Mouse (Mus musculus): ENCODE results near the gene Fcer1g.
A peak's percentile ranks its signal among the peaks of the same experiment; 100 is the strongest.

The Fcer1g gene

GRCm38 (mm10) chr1:171234126-171234525 is at the start of gene Fcer1g:
TSS of gene Fcer1g (minus strand) at chr1:171234365.
- no peak for DNase-seq (ENCODE audit: low read depth)

- no peak for DNase-seq (ENCODE audit: low read depth)
These were observed 49.3 kb upstream of the Fcer1g start for GRCm38 (mm10) chr1:171283188-171284160.

GRCm38 (mm10) chr1:171282086-171282805 is 48.1 kb upstream of the Fcer1g start:
- no peak for DNase-seq (ENCODE audit: low read depth)

GRCm38 (mm10) chr1:171281528-171281923 is 47.4 kb upstream of the Fcer1g start:
- DNase-seq (ENCODE audit: low read depth), result peak; percentile 90

- DNase-seq (ENCODE audit: low read depth), result peak; percentile 97
These were observed 46.9 kb upstream of the Fcer1g start, which contains the start of gene Ppox for GRCm38 (mm10) chr1:171280916-171281527. TSS of gene Ppox (minus strand) at chr1:171281186.

GRCm38 (mm10) chr1:171280250-171280915 is 46.2 kb upstream of the Fcer1g start:
- DNase-seq (ENCODE audit: low read depth), result no peak

- no peak for DNase-seq (ENCODE audit: low read depth)
These were observed 45.6 kb upstream of the Fcer1g start for GRCm38 (mm10) chr1:171279721-171280120.

GRCm38 (mm10) chr1:171279012-171279705 is 45.0 kb upstream of the Fcer1g start:
- DNase-seq (ENCODE audit: low read depth), result no peak

GRCm38 (mm10) chr1:171278436-171278835 is 44.3 kb upstream of the Fcer1g start:
- no peak for DNase-seq (ENCODE audit: low read depth)

- no peak for DNase-seq (ENCODE audit: low read depth)
These were observed 43.6 kb upstream of the Fcer1g start for GRCm38 (mm10) chr1:171277736-171278135.

- DNase-seq (ENCODE audit: low read depth), result no peak
These were observed 42.1 kb upstream of the Fcer1g start for GRCm38 (mm10) chr1:171276110-171276748.

GRCm38 (mm10) chr1:171275144-171275734 is 41.1 kb upstream of the Fcer1g start:
- no peak for DNase-seq (ENCODE audit: low read depth)

- no peak for DNase-seq (ENCODE audit: low read depth)
These were observed 40.0 kb upstream of the Fcer1g start for GRCm38 (mm10) chr1:171274171-171274570.

GRCm38 (mm10) chr1:171272086-171272485 is 37.9 kb upstream of the Fcer1g start:
- no peak for DNase-seq (ENCODE audit: low read depth)

GRCm38 (mm10) chr1:171271622-171272021 is 37.5 kb upstream of the Fcer1g start:
- no peak for DNase-seq (ENCODE audit: low read depth)

- DNase-seq (ENCODE audit: low read depth), result no peak
These were observed 37.0 kb upstream of the Fcer1g start for GRCm38 (mm10) chr1:171271196-171271595.

- no peak for DNase-seq (ENCODE audit: low read depth)
These were observed 36.4 kb upstream of the Fcer1g start for GRCm38 (mm10) chr1:171270573-171270900.

GRCm38 (mm10) chr1:171269848-171270572 is 35.8 kb upstream of the Fcer1g start, which contains the start of gene B4galt3:
TSS of gene B4galt3 (plus strand) at chr1:171270328.
- peak; percentile 95 for DNase-seq (ENCODE audit: low read depth)

- DNase-seq (ENCODE audit: low read depth), result no peak
These were observed 34.2 kb upstream of the Fcer1g start for GRCm38 (mm10) chr1:171268341-171268740.
